Mouse (Mus musculus) G1E (cell line): ENCODE results near the gene Timm8b.

Experiments
- CTCF ChIP-seq: IDR thresholded peaks from 2 replicates; pipeline ENCODE4 v1.5.1; 2012; ENCODE audit warnings: low read depth, low read length, inconsistent platforms, mixed read lengths
- TAL1 ChIP-seq: conservative IDR thresholded peaks from 2 replicates; pipeline ENCODE4 v1.6.1; 2012; ENCODE audit warnings: low read depth, low read length, inconsistent platforms, mixed read lengths

- TF ChIP-seq CTCF, result no peak
- TF ChIP-seq TAL1, result no peak
Observed at GRCm38 (mm10) chr9:50634270-50634669, 30.6 kb downstream of the Timm8b start.
